Mouse (Mus musculus): ENCODE data around the gene Ptprn2.
A peak's percentile ranks its signal among the peaks of the same experiment; 100 is the strongest.
"Not testable (repeated sequence)": the region's sequence is repeated elsewhere in the genome, so short reads cannot be mapped to it uniquely, and the experiment has no call there.

Ptprn2 gene

DNA sequence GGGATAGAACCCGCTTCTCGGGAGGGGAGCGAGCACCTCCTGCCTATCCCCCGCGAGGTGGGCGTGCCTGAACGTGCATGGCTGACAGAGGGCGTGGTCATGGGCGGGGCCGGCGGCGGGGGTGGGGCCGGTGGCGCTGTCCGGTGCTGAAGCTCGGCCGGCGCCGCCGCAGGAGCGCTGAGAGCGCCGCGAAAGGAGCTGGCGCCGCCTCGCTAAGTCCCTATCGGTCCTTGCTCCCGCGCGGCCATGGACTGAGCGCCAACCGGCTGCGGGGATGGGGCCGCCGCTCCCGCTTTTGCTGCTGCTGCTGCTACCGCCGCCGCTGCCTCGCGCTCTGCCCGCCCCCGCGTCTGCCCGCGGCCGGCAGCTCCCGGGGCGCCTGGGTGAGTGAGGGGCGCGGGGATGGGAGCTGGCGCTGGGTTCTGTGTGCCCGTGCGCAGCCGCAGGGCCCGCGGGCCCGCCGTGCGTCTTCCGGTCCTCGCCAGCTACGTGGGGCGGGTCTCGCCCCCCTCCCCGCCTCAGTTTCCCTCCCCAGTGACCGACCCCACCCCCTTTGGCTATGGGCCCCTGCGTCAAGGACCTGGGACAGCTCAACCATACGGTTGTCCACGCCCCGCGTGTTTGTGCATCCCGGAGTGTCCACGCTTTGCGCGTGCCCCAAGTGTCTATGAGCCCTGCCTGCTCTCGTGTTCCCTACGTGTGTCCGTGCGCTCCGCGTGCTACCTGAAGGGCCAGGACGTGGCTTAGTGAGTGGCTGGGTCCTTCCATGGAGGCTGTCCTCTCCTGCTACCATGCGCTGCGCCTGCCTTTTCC, at the start of gene Ptprn2:
Gene Ptprn2, plus strand, starts transcription at position 130 of the 813 bp plus-strand sequence.
- DNase-seq = peak; percentile 76

DNA sequence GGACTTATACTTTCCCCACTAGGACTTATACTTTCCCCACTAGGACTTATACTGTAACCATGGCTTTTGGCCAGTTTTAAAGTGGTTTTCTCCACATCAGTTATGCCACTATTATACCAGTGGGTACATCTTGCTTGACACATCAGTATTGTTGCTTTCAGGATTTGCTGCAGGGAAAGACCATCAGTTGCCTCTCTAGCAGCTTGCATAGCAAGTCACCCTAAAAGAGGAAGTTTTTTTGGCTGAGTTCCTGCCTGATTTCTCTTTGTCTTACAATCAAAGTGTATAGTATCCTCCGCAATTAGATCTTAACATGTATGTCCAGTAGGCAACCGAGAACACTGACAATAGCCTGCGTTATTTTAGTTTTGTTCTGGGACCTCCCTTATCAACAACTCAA, 49.4 kb upstream of the Ptprn2 start:
- DNase-seq = no peak

DNA sequence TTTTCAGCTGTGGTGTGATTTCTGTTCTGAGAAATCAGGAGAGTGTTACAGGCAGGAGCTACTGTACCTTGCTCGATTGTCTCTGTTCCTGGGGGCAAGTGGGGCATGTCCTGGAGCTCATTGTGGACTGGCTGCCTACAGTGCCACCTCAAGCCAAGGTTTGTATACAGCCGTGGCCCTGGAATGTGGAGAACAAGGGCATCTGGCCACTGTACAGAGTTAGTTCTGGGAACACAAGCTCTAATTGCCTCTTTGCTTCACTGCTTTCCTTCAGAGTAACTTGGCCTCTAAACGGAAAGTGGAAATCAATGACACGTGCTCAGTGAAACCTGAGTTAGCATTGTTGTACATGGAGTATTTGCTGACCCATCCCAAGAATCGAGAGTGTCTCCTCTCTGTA, 46.9 kb upstream of the Ptprn2 start:
- DNase-seq = no peak

DNA sequence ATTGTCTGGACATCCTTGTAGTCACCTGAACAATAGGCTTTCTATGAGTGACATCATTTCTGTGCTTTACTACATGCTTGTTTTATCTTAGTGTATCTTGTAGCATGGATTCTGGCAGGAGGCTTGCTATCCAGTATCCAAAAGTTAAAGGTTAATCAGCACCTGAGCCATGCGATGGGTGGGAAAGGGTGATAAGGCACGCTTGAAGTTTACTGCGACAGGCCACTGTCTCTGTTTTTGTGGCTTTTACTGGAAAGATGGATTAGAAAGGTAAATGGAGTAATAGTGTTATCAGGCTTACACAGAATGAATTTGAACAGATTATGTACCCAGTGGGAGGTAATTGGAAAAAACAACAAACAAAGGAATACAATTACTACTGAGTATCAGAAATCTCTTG, 43.3 kb upstream of the Ptprn2 start:
- DNase-seq = no peak

DNA sequence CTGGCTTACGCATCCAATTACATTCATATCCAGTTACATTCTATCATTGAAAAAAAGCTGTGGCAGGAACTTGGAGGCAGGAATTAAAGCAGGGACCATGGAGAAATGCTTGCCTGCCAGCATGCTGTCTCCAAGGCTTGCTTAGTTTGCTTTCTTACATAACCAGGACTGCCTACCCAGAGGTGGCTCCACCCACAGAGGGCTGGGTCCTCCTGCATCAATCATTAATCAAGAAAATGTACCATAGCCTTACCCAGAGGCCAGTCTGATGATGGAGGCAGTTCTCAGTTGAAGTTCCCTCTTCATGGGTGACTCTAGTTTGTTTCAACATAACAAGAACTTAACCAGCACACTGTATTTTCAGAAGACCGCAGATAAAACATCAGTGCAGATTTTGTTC, 36.0 kb upstream of the Ptprn2 start:
- DNase-seq = no peak

DNA sequence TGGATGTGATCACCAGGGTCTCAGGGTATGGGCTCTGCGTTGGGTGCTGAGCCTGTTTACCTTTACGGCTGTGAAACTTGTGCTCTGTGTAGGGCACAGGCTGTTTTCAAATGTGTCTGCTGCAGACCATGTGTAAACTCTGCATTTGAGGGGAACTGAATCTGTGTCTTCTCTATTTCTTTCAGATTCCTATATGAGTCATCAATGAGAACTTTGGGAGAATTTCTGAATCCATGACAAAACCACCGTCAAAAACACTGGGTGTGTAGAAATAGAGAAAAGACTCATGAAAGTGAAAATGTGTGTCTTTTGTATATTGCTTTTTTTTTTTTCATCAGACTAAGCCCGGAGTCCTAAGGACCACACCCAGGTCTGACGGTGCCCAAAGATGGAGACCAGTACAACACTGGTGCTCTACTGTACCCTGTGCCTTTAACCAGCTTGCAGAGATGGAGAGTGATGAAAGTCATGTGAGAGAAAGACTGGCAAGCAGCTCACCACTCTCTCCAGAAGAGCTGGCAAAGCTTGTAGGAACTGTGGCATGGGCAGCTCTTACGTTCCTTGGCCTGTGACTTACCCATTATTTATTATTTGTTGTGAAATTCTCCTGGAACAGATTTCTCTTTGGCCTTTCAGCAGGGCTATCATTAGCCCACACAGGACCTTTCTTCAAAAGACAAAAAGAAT, 25.0 kb upstream of the Ptprn2 start:
- no peak for DNase-seq

DNA sequence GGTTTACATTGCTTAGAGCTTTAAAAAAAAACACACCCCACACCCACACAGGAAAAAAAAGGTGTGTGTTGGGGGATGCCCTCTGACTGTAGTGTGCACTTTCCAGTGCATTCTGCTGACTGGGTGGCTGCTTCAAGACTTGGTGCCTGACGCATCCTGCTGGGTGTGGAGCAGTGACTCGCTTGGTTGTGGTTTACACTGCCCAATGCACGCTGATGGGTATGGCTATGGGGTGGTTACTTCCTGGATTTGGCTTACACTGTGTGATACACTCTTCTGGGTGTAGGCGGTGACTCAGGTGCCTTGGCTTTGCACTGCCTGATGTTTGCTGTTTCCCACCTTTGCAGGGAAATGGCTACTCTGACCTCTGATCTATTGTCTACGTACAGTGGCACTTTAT, 18.5 kb upstream of the Ptprn2 start:
- no peak for DNase-seq

DNA sequence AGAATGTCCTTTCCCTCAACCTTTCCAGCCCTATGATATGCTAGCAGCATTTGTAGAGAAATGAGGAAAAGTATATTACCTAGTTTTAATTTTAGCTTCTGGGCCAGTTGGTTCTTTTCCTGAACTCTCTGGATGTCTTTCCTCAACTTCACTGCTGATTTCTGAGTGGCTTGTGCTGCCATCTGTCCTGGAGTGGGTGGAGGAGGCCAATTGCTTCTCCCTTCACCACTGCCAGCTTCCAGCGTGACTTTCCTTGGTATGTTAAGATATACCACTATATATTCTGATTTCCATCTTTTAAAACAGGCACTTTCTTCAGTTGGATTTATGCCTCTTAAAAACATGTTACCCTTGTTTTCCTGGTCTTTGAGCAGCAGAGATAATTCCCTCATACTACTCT, 17.2 kb upstream of the Ptprn2 start:
- DNase-seq = no peak

DNA sequence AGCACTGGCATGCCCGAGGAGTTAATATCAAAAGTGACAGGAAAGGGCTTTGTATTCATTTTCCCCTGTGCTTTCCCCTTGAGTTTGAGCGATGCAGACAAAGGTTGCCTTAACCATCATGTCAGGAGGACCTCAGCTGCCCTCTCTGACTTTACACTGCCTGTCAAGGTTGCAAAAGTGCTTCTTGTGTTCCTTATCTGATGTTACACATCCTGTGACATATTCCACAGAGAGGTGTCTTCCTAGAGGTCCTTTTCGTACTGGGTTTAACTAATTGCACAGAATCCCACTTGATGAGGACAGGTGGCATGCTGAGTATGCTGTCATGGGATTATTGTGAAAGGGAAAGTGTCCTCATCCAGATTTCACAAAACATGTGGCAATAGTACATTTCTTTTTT, 16.4 kb upstream of the Ptprn2 start:
- no peak for DNase-seq

DNA sequence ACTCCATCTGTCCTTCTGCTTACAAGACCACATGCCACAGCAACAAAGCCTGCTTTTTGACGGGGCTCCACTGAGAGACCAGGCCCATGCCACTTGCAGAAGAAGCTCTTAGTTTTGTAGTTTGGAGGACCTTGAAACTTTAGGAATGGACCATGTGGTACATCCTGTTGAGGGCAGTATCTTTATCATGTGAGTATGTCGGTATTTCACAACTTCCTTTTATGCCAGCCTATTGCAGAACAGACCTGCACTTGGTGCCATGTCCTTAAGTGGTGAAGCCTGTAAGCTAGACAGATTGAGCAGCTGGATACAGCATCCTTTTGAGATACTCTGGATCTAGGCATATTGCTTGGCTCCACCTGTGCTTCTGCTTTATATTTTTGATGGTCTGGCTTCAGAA, 12.3 kb upstream of the Ptprn2 start:
- no peak for DNase-seq

DNA sequence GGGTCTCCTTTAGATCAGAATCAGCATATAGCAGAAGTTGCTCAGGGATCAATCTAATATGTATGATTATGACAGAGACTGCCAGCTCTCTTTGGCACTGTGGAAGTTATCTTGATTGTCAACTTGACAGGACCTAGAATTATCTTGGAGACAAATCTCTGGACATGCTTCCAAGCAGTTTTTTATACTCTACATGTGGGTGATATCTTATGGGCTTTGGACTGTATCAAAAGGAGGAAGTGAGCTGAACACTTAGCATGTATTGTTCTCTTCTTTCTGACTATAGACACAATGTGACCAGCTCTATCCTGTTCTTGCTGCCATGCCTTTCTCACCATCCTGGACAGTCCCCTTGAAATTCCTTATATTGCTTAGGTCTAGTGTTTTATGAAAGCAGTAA, 11.8 kb upstream of the Ptprn2 start:
- no peak for DNase-seq

DNA sequence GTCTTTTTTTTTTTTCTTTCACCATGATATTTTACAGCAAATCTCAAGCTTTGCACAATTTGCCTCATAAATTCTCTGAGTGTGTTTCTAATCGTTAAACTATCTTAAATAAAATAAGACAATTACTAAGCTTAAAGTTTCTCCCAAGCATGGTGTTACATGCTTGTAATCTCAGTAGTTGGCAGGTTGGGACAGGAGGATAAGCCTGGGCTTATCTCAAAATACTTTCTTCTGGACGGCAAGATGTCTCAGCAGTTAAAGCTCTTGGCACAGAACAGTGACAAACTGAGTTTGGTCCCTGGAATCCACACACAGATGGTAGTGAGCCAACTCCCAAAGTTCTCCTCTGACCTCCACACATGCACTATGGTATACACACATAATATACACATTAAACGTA, 10.8 kb upstream of the Ptprn2 start:
- DNase-seq = no peak

DNA sequence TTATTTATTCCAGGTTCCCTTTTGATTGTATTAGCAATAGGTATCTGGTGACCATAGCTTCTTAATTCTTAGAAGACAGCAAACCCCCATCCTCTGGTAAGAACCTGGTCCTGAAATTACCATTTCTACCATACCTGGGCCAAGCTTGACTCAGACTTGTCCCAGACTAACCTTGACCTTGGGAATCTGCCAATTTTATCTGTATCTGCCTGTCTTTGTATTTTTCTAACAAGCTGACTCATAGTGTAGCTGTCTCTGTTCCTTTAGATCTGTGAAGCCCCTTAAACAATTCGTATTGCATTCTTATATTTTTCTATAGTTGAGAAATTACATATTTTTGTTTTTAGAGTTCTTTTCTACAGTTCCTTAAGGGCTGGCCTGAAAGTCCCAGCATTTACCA, 6.7 kb upstream of the Ptprn2 start:
- no peak for DNase-seq

DNA sequence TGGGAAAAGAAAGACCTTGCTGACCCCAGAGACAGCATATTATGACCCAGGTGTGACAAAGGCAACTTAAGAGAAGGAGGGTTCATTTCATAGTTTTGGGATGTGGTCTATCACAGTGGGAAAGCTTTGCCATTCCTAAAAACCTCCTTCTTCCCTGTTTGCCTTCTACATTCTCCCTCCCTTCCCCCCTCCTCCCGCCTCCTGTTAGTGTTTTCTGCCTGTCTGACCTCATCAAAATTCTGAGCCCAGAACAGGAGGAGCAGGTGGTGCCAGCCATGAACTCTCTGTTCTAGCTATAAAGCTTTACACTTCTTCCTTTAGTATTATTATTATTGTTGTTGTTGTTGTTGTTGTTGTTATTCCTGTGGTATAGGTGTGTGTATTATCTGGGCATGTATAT, 3.6 kb upstream of the Ptprn2 start:
- DNase-seq = no peak

DNA sequence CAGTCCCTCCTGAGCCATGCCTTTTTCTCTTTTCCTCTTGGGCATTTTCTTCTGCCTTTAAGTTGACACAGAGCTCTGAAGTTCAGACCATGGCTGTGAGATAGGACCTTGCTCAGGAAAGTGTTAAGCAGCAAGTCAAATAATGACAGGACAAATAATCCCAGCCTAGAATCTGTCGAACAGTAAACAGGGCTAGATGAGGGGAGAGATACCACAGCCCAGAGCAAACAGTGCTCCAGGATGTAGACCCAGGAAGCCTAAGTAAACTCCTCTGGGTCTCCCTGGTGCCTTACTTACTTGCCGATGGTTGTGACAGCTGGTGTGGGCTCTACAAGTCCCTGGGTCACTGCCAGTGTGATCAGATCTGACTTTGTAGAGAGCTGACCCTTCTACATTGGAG, 1.9 kb upstream of the Ptprn2 start:
- DNase-seq = no peak

DNA sequence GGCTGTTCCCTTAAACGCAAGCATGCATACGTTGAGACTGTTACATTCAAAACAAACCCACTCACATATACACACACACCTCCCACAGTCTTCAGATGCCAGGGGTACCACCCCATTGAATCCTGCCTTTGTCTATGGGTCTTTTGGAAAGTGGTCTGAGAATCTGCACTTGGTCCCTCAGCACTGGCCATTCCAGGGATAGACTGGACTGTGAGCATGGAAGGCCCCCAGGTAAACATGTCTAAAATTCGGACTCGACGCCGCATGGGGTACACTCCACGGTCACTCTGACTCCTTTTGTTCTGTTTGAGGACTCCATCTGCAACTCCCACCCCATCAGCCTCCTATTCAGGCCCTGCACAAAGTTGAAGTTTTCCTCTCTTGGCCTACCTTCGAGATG, 529 bp upstream of the Ptprn2 start:
- DNase-seq = no peak

DNA sequence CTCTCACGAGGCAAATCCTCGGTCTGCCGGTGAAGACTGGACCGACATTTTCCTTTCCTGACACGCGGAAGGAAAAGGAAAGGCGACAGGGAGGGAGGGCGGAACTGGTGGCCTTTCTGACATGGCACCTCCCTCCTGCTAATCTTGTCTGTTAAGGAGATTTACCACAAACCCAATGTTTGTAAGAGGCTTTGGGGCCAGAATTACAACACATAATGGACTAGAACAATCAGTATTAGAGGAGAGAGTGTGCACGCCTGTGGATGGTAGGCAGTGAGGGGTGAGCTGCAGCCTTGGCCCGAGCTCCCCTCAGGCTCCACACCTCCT, 847 bp downstream of the Ptprn2 start:
- DNase-seq = peak; percentile 27

DNA sequence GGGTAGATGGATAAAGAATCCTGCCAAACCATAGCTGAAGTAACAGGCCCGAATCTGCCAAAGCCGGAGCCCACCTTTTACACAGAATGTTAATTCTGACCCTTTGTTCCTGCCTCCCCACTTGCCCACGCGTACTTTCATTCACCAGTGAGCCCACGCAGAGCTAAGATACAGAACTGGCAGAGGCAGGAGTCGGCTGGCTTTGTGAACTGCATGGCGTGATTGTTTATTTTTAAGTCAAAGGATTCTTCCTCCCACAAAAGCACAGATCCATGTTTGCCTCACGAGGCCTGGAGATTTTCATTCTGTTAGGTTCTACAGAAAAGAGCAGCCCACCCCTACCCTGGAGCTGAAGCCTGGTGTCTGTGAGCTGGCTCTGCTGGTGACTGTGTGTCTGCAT, 3.3 kb downstream of the Ptprn2 start:
- DNase-seq = no peak

DNA sequence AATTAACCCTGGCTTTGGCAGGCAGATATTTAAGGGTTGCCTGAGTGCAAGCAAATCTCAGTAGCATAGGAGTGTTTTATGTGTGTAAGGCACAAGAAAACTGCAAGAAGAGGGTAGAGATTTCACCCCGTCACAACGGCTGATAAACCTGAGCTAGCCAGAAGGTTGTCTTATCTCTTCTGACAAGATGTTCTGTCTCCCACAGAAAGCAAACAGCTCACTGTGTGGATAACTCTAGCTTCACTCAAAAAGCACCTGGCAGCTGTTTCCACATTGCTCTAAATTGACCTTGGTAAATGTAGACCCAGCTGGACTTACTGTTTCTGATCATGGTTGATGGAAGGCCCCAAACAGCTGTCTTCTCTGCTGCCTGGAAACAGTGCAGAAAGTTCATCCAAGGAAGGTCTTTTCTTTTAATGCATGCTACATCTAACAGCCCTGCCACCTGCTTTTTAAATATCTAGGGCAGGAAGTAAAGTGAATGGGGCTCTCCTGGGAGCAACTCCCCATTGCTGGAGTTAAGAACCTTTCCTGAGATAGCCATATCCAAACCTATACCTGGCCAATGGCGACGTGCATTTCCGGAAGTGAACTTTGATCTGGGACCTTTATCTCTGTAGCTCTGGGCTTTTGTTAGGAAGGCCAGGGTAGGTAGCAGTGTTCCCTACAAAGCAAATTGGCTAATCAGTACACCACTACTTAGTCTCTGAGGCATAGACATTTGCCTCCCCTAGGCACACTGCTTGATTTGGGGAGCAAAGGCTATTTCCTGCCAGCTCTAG, 5.2 kb downstream of the Ptprn2 start:
- DNase-seq = no peak

DNA sequence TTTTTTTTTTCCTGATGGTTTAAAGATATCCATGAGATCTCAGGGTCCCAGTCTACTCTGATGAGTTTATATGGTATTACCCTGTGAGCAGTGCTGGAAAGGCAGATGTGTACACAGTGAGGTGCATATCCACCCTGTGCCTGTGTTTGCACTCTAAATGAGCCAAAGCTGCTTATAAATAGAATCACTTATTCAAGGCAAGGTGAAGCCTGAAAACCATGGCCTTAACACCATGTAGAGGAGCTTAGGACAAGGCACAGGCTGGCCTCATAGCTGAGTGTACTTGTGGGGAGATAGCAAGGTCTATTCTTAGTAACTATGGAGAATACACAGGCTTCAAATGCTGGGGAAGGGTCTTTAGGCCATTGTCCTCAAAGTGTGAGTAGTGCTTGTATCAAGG, 13.1 kb downstream of the Ptprn2 start:
- DNase-seq = no peak

DNA sequence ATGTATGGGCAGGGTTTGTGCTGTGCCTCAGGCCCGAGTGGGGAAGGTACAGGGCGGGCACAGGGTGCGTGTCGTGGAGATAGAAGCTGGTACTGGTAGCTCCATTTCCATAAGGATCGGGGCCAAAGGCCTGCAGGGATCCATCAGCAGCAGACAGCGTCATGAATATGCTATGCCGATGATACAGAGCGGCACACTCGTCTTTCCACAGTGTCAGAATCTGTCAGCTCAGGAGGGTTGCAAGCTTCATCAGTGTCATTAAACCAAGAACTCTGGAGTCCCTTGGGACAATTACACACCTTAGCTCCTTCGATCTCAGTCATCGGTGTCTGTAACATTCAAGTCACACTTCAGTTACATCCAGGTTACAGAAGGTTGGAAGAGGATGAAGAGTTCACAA, 15.1 kb downstream of the Ptprn2 start:
- DNase-seq = no peak

DNA sequence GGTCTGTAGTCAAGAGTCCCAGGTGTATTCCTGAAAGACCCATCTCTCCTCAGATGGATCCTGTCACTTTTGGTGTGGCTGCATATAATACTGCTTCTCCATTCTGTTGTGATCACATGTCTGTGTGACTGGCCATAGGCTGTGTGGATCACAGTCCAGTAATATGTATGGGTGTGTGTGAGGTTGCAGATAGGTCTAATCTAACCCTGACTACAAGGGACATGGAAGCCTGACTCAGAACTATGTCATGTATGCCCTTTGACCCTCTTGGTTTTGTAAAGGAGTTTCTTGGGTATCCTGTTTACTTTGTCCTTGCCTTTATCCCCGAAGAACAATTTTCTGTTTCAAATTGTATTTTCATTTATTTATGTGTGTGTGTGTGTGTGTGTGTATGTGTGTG, 27.0 kb downstream of the Ptprn2 start:
- no peak for DNase-seq

DNA sequence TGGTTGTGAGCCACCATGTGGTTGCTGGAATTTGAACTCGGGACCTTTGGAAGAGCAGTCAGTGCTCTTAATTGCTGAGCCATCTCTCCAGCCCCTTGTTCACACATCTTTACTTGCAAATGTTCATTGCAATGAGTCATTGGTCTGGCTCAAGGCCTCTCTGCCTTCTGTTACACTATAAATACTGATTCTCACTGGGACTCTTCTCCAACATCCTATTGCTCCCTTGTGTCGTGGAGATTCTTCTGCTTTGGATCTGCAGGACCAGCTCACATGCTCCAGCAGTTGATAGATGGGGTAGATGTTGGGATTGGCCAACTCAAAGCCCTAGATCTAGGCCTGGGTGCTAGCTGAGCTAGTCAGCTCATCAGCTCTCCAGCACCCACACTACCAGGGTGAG, 28.3 kb downstream of the Ptprn2 start:
- not testable (repeated sequence) for DNase-seq

DNA sequence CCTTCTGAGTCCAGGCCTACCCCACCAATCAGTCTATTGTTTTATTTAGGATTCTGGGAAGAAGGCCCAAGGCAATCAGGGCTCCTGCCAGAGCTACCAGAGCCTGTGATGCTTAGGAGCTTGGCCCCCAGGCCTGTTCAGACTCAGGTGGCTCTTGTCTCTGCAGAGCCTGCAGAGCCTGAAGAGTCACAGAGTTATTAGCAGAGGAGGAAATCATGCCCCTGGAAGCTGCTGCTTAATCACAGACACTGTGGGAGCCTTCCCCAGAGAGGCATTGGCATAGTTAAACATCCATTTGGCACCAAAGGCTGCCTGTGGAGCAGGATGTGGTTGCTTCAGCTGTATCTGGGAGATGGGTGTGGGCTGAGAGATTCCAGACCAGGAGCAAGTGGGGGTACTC, 30.3 kb downstream of the Ptprn2 start:
- peak; percentile 39 for DNase-seq
